Mouse (Mus musculus): Measurements from ENCODE around the gene Adamts3. TPM values are rescaled to one million over a fixed set of nuclear protein-coding genes. Genes with fewer than 3 reads are reported as not detected.

The Adamts3 gene
- polyA plus RNA-seq, 1 experiment from 2014 or later = 2.5 TPM

DNA sequence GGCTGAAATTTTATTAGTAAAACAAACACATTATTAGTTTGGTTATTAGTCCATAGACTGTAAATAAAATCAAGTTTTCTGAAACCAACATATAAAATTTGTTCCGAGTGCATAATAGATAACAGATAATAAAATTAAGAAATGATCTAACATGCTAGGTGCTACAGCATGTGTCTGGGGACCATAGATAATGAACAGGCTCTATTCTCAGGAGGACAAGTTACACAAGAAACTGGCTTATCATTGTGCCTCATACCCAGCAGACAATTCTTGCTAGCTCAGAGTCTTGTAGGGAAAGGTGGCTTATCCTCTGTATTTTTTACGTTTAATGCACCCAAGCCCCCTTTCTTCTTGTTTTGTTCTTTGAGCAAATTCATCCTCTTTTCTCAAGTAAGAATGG lies 131.3 kb downstream of the Adamts3 start:
- 81% methylated on average over 2 of the region's 2 CpGs for WGBS
- Histone ChIP-seq H3K4me3 (no peak overlapping the region), H3K4me1 (replicated peaks) (peaks cover 9% of the 10 kb centered on the region), H3K36me3 (no peaks in the 10 kb centered on the region), H3K27ac (no peak overlapping the region), H3K4me2 (no peak overlapping the region), H3K9ac (no peak overlapping the region), H3K9me3 (replicated peaks) (no peaks in the 10 kb centered on the region), H3K27me3 (no peaks in the 10 kb centered on the region)
- no peak for ATAC-seq (replicated peaks; ENCODE audit: insufficient number of reproducible peaks, insufficient read depth, low FRiP score, low read depth)

DNA sequence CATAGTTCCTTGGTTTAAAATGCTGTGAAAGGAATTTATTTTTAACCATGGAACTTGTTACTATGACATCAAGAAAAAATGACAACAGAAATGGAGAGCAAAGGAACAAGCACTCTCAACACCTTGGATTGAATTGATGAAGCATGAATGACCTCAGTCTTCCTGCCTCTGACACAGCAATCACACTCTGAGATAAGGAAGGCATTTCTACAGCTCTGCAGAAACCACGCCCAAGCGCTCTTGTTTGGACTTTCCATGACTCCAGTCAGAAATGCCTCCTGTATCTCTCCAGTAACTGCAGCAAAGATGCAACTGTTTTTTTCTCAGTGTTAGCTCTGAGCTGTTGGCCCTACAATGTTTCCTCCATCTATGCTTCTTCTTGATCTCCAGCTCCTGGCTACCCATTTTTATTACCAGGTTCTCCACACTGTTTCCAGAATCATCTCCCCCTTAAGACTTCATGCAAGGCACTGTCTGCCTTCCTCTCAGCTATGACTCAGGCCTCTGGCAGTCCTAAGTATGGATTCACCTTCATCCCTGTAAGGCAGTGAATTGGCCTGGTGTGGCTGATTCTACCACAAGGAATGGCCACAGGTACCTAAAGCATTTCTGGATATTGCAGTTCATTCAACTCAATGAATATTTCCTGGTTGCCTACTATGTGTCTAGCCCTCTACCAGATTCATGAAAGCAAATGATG lies 134.8 kb downstream of the Adamts3 start:
- Histone ChIP-seq H3K9ac (no peak overlapping the region), H3K4me2 (no peak overlapping the region), H3K4me3 (no peak overlapping the region), H3K4me1 (replicated peaks) (peaks cover 9% of the 10 kb centered on the region), H3K36me3 (no peaks in the 10 kb centered on the region), H3K27me3 (no peaks in the 10 kb centered on the region), H3K9me3 (replicated peaks) (no peaks in the 10 kb centered on the region), H3K27ac (peak overlapping the region; percentile 28; the same call in 1 of the 2 replicates)
- no peak for ATAC-seq (replicated peaks; ENCODE audit: insufficient number of reproducible peaks, insufficient read depth, low FRiP score, low read depth)
- WGBS = 20% methylated on average over 2 of the region's 2 CpGs

DNA sequence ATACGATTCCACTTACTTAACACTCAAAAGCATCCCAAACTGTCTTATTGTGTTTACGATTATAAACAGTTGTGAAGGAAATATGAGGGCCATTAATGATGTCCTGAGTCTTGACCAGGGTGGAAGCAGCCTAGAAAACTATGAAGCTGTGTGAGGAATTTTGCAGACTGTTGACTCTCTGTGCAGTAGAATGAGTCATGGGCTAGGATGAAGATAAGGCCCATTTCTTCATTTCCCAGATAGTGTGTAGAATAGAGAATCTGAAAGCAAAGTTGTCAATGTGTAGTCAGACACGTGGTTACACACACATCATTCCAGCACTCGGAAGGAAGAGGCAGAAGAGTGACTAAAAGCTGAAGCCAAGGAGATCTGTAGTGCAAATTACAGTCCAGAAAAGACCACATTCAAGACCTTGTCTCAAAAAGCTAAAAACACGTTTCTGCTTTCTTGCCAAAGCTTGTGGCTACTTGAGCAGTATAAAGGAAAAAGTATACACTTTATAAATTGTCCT lies 135.9 kb downstream of the Adamts3 start:
- no peak overlapping the region for H3K27ac ChIP-seq
- peaks cover 9% of the 10 kb centered on the region for H3K4me1 ChIP-seq (replicated peaks)
- H3K27me3 ChIP-seq = no peaks in the 10 kb centered on the region
- ATAC-seq (replicated peaks; ENCODE audit: insufficient number of reproducible peaks, insufficient read depth, low FRiP score, low read depth) = no peak
- no peaks in the 10 kb centered on the region for H3K9me3 ChIP-seq (replicated peaks)
- no peak overlapping the region for H3K9ac ChIP-seq
- no peak overlapping the region for H3K4me3 ChIP-seq
- WGBS = 66% methylated on average over 5 of the region's 5 CpGs
- no peak overlapping the region for H3K4me2 ChIP-seq
- no peaks in the 10 kb centered on the region for H3K36me3 ChIP-seq

DNA sequence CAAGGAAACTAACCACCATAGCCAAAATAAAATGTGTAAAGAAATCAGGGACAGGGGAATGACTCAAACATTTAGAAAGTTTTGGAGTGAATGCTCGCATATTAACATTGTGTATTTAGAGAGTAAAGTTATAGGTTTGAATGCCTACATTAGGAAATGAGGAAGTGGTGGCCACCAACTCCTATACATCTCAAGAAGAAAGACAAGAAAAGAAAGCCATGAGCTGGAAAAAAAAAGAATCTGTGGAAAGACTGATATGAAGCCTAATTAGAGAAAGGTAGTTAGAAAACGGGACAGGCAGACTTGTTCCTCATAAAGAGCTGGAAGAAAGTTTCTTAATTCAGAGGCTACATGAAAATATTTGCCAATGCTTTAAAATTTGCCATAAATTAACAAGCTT lies 138.0 kb downstream of the Adamts3 start:
- peaks cover 9% of the 10 kb centered on the region for H3K4me1 ChIP-seq (replicated peaks)
- H3K4me2 ChIP-seq = no peak overlapping the region
- no peaks in the 10 kb centered on the region for H3K36me3 ChIP-seq
- H3K4me3 ChIP-seq = no peak overlapping the region
- no peaks in the 10 kb centered on the region for H3K9me3 ChIP-seq (replicated peaks)
- ATAC-seq (replicated peaks; ENCODE audit: insufficient number of reproducible peaks, insufficient read depth, low FRiP score, low read depth) = no peak
- 77% methylated on average over 2 of the region's 2 CpGs for whole genome bisulfite sequencing
- no peaks in the 10 kb centered on the region for H3K27me3 ChIP-seq
- H3K9ac ChIP-seq = no peak overlapping the region
- no peak overlapping the region for H3K27ac ChIP-seq

DNA sequence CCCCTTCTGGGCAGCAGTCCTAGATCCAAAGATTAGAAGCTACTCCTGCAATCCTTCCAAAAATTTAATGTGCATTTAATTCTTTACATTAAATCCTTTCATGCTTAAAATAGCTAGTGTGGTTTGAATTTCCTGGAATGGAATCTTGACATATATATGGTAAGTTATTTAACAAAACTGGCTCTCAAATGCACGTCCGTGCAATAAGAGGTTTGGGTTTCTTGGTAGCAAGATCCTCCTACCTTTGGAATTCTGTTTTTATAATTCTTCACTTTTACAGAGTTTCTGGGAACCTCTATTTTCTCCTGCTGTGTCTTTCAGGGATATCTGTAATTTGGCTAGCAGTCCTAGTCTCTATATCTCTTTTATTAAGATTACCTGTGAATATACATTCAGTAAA lies 148.4 kb downstream of the Adamts3 start:
- Histone ChIP-seq H3K27ac (no peak overlapping the region), H3K4me1 (replicated peaks) (no peaks in the 10 kb centered on the region)
- 70% methylated on average over 2 of the region's 2 CpGs for whole genome bisulfite sequencing

DNA sequence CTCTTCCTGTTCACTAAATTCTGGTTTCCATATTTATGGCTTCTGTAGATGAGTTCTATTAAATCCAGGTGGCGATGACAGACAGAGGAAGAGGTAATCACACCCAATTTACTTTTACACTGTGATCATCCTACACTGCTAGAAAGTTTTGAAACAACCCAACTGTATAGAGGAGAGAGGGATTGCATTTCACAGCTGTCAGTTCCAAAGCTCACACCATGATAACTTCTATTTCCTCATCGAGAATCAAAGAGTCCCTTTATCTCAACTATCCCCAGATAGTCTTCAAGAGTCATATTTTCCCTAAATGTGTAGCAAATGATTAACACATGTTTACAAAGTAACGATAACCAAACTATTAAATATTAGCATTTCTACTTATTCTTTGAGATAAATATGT lies 152.7 kb downstream of the Adamts3 start:
- peaks cover 11% of the 10 kb centered on the region for H3K4me1 ChIP-seq (replicated peaks)
- no peak overlapping the region for H3K9ac ChIP-seq
- no peak overlapping the region for H3K4me2 ChIP-seq
- no peak overlapping the region for H3K27ac ChIP-seq
- no peaks in the 10 kb centered on the region; the same call in 1 of the 2 replicates for H3K9me3 ChIP-seq (replicated peaks)
- no peaks in the 10 kb centered on the region for H3K27me3 ChIP-seq
- WGBS = 71% methylated on average over 3 of the region's 3 CpGs
- H3K4me3 ChIP-seq = no peak overlapping the region
- H3K36me3 ChIP-seq = no peaks in the 10 kb centered on the region
- ATAC-seq (replicated peaks; ENCODE audit: insufficient number of reproducible peaks, insufficient read depth, low FRiP score, low read depth) = no peak

More for the DNA sequence above, 148.4 kb downstream of the Adamts3 start:
- no peaks in the 10 kb centered on the region for H3K9me3 ChIP-seq (replicated peaks)
- ATAC-seq (replicated peaks; ENCODE audit: insufficient number of reproducible peaks, insufficient read depth, low FRiP score, low read depth) = no peak
- H3K9ac ChIP-seq = no peak overlapping the region
- H3K4me2 ChIP-seq = no peak overlapping the region
- H3K4me3 ChIP-seq = no peak overlapping the region
- H3K27me3 ChIP-seq = no peaks in the 10 kb centered on the region
- H3K36me3 ChIP-seq = no peaks in the 10 kb centered on the region

DNA sequence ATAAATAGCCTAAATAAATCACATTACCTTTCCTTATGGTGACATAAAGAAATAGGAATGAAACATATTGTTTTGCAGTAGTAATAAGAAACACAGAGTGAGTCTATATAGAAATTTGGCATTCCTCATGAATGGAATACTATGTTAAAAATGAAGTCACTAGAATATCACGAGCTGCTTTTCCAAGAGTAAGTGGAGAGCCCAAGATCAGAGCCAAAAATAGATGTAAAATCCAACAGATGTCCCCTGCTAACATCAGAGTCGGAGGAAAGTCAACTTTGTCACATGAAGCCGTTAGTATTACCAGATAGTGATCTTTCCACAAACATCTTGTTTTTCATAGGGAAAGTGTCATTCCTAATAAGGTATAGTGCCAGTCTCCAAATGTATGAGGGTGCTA lies 155.0 kb downstream of the Adamts3 start:
- no peak for ATAC-seq (replicated peaks; ENCODE audit: insufficient number of reproducible peaks, insufficient read depth, low FRiP score, low read depth)
- H3K4me2 ChIP-seq = no peak overlapping the region
- H3K4me3 ChIP-seq = no peak overlapping the region
- H3K27me3 ChIP-seq = no peaks in the 10 kb centered on the region
- H3K27ac ChIP-seq = no peak overlapping the region
- H3K36me3 ChIP-seq = no peaks in the 10 kb centered on the region
- H3K9me3 ChIP-seq (replicated peaks) = no peaks in the 10 kb centered on the region; the same call in 1 of the 2 replicates
- H3K9ac ChIP-seq = no peak overlapping the region
- peaks cover 11% of the 10 kb centered on the region for H3K4me1 ChIP-seq (replicated peaks)
- 27% methylated on average over 3 of the region's 3 CpGs for WGBS

DNA sequence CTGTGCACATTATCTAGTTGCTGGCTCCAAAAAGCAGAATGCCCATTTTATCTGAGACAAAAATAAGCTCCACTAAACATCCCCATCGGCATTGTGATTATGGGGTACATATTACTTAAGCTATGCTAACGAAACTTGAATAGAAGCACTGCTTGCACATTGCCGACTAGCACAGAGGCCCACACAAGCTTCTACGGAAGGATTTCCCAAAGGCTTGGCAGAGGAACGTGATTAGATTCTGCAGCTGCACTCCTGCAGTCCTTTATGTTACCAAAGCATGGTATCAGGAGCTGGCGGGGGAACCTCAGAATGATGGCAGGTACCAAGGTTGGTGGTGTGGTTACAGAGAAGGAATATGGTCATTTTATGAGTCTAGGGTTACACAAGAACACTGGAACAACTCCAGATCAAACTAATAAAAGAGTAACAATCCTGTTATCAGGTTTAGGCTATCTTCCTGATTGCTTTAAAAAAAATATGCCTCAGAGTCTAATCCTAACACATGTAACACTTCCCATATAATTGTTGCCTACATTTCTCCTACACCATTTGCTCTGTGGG lies 155.6 kb downstream of the Adamts3 start:
- Histone ChIP-seq H3K36me3 (no peaks in the 10 kb centered on the region), H3K4me1 (replicated peaks) (peaks cover 11% of the 10 kb centered on the region), H3K4me2 (no peak overlapping the region), H3K27me3 (no peaks in the 10 kb centered on the region), H3K9me3 (replicated peaks) (no peaks in the 10 kb centered on the region; the same call in 1 of the 2 replicates), H3K27ac (peak overlapping the region; percentile 67), H3K9ac (no peak overlapping the region), H3K4me3 (no peak overlapping the region)
- no peak for ATAC-seq (replicated peaks; ENCODE audit: insufficient number of reproducible peaks, insufficient read depth, low FRiP score, low read depth)
- 48% methylated on average over 6 of the region's 6 CpGs for WGBS

DNA sequence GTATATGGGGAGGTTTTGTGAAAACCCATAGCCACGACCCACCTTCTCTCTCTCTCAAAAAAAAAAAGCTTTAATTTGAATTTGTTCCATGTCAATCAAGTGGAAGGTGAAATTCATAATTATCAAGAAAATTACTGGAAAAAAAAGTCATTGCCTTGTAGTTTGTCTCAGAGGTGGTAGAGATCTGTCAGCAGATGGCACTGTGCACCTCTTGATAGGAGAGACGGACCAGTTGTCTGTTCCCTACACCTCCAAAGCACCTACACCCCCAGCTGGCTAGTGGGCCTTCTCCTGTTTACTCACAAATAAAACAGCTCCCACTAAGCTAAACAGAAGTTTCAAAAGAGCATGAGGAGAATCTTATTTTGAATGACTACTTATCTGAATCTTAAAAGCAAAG lies 168.6 kb downstream of the Adamts3 start:
- no peak overlapping the region for H3K4me3 ChIP-seq
- no peak overlapping the region for H3K4me2 ChIP-seq
- WGBS = 48% methylated on average over 2 of the region's 2 CpGs
- H3K27me3 ChIP-seq = no peaks in the 10 kb centered on the region
- no peaks in the 10 kb centered on the region for H3K9me3 ChIP-seq (replicated peaks)
- no peak overlapping the region for H3K9ac ChIP-seq
- H3K27ac ChIP-seq = no peak overlapping the region
- no peaks in the 10 kb centered on the region for H3K36me3 ChIP-seq
- peaks cover 9% of the 10 kb centered on the region for H3K4me1 ChIP-seq (replicated peaks)
- no peak for ATAC-seq (replicated peaks; ENCODE audit: insufficient number of reproducible peaks, insufficient read depth, low FRiP score, low read depth)

DNA sequence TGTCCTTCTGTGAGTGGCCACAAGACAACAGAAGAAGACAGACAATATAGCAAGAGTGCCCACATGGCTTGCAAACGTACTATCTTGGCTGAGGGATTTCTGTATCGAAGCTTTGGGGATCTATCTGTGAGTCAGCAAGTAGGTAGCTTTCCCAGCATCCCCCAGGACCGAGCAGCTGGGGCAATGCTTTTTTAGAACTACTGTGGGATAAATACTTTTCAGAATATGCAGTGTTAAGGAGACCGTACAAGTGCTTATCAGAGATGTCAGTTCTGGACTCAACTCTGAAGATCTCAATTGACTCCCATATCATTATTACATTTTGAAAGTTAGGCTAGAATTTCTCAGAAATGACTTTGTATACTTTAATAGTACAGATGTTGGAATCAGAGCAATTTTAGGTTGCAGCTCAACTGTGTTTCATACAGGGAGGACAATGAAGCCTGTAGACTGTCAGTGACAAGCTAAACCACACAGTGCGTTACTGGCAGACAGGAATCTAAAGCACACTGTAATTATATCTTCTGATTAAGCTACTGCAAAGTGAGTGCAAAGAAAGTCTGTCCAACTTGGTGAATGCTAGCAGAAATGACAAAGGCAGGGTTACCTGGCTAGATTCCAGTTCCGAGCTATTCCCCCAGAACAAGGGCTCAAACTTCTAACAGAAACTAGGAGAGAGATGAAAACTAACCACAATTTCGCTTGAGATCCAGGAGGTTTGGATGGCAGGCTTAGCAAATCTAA lies 171.8 kb downstream of the Adamts3 start:
- peak overlapping the region; percentile 18; the same call in 1 of the 2 replicates for H3K4me2 ChIP-seq
- no peak overlapping the region for H3K9ac ChIP-seq
- 40% methylated on average over 7 of the region's 7 CpGs for WGBS
- ATAC-seq (replicated peaks; ENCODE audit: insufficient number of reproducible peaks, insufficient read depth, low FRiP score, low read depth) = no peak
- H3K27ac ChIP-seq = peak overlapping the region; percentile 51
- H3K4me1 ChIP-seq (replicated peaks) = peaks cover 9% of the 10 kb centered on the region
- no peaks in the 10 kb centered on the region for H3K9me3 ChIP-seq (replicated peaks)
- H3K27me3 ChIP-seq = no peaks in the 10 kb centered on the region
- no peaks in the 10 kb centered on the region for H3K36me3 ChIP-seq
- no peak overlapping the region for H3K4me3 ChIP-seq

DNA sequence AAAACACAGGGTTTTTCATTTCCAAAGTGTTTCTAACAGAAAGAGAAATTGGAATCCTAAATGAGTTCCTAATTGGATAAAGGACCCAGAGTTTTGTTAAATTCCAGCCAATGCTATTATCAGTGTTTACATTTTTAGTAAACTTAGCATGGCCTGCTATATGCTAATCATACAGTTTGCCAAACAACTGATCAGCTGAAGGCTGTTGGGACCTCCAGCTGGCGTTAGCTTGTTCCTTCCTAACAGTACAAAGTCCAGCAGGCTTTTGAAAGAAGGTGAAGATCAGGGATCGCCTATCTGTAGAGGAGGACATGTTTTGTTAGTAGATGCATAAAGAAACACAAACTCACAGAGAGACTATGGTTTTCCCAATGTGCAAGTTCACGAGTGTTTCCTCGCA lies 173.7 kb downstream of the Adamts3 start:
- Histone ChIP-seq H3K27ac (no peak overlapping the region), H3K9me3 (replicated peaks) (no peaks in the 10 kb centered on the region), H3K4me2 (no peak overlapping the region), H3K4me1 (replicated peaks) (peaks cover 15% of the 10 kb centered on the region), H3K27me3 (no peaks in the 10 kb centered on the region), H3K36me3 (no peaks in the 10 kb centered on the region), H3K9ac (no peak overlapping the region), H3K4me3 (no peak overlapping the region)
- WGBS = 54% methylated on average over 4 of the region's 4 CpGs
- no peak for ATAC-seq (replicated peaks; ENCODE audit: insufficient number of reproducible peaks, insufficient read depth, low FRiP score, low read depth)

Measured in heart, embryonic 15.5 days (tissue).